Mouse (Mus musculus): ENCODE results near the gene Sorbs1.

- no peak for TF ChIP-seq POLR2A (IDR thresholded peaks at IDR 0.05; ENCODE audit: borderline replicate concordance, low read depth, low read length)
- TF ChIP-seq CTCF (IDR thresholded peaks at IDR 0.05; ENCODE audit: low read depth, low read length): no peak
Observed at GRCm38 (mm10) chr19:40288415-40288814, 225.2 kb downstream of the Sorbs1 start.

Data from bone marrow macrophage, adult 2 months (primary cell).